Mouse (Mus musculus): ENCODE results near the gene Sec22b. TPM values are rescaled to one million over a fixed set of nuclear protein-coding genes. Genes with fewer than 3 reads are reported as not detected.

The Sec22b gene
- 75.1 and 76.7 TPM in 2 replicates for polyA plus RNA-seq (2012)

DNA sequence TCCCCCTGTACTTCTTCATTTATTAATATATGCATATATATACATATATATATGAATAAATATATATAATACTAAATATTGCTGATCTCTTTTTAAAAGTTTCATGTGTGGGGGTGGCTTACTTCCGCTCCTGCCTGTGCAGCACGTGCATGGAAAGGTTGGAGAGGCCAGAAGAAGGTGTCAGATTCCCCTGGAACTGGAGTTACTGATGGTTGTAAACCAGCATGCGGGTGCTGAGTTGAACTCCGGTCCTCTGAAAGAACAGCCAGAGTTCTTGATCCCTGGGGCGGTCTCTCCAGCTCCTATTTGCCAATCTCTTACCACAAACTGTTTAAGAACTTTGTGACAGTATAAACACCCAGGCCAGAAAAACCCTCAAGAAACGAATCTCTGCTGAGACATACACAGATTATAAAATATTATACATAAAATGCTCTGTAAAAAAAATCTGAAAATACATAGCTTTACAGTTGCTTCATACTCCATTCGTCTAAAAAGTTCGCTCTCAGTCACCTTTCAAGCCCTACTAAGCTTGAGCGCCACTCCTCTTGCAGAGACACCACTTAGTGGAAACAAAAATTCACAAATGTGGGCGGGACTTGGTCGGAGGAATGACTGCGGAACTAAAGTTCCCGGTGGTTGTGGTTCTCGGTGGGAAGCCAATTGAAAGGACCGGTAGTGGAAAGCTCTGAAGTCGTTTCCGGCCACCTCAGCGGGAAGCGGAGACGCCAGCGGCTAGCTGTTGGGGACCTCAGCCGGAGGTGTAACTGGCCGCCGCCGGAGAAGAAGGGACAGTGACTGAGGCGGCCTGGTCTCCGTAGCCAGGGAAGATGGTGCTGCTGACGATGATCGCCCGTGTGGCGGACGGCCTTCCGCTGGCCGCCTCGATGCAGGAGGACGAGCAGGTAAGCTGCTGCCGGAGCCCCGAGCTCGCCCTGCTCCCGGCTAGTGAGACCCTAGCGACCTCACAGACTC, at the start of gene Sec22b:
Sec22b (plus strand) TSS at position 675 of the 975 bp plus-strand sequence.

GRCm38 (mm10) chr3:97888168-97888901, 12.7 kb upstream of the Sec22b start, which contains the start of gene Pde4dip:
TSS of gene Pde4dip (minus strand) at chr3:97888707.

Other genes starting within 250 kb of the Sec22b start
- gene Prkab2, start 243.0 kb upstream of the Sec22b start, polyA plus RNA-seq (2012), result 1.6 and 2.0 TPM in 2 replicates
- gene Gm17651, start 226.5 kb upstream of the Sec22b start, polyA plus RNA-seq (2012), result not detected in 2 replicates
- gene Pde4dip, start 12.5 kb upstream of the Sec22b start, polyA plus RNA-seq (2012), result 0.97 and 1.2 TPM in 2 replicates
- 19.9 and 27.4 TPM in 2 replicates for gene Notch2, start 112.3 kb downstream of the Sec22b start, polyA plus RNA-seq (2012)

Data from megakaryocyte-erythroid progenitor cell, adult 5 weeks (primary cell).